Mouse (Mus musculus): ENCODE measurements around the gene Ccdc65. TPM values are rescaled to one million over a fixed set of nuclear protein-coding genes. Genes with fewer than 3 reads are reported as not detected.
A peak's percentile ranks its signal among the peaks of the same experiment; 100 is the strongest.

The Ccdc65 gene
- polyA plus RNA-seq, 1 experiment from 2014 or later, result not detected

DNA sequence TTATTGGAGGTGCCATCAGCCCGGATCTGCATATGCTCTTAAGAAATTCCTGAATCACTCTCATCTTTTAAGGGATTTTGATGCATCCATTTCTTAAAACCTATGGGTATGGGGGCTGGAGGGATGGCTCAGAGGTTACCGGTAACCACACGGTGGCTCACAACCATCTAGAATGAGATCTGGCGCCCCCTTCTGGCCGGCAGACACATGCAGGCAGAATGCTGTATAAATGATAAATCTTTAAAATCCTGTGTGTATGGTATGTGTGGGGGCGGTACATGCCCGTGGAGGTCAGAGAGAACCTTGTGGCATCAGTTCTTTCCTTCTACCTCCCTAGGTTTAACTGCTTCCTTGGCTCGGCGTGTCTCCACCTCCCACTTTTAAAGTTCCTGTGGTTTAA, 2.4 kb downstream of the Ccdc65 start:
- H3K4me3 ChIP-seq (ENCODE audit: low read depth, low read length), result no peak overlapping the region
- H3K4me1 ChIP-seq (ENCODE audit: insufficient read depth), result peaks cover 3% of the 10 kb centered on the region
- no peaks in the 10 kb centered on the region for H3K9me3 ChIP-seq (ENCODE audit: low read length)
- peak; percentile 84 for DNase-seq
- H3K27ac ChIP-seq (ENCODE audit: low read depth), result no peak overlapping the region
- TF ChIP-seq EP300 (IDR thresholded peaks at IDR 0.05; ENCODE audit: low read depth), result no peak
- TF ChIP-seq CTCF (IDR thresholded peaks at IDR 0.05; ENCODE audit: low read depth), result peak; percentile 85
- no peaks in the 10 kb centered on the region for H3K27me3 ChIP-seq (ENCODE audit: insufficient read depth, low read length)
- H3K4me2 ChIP-seq (ENCODE audit: low read depth, low read length), result no peak overlapping the region
- peak; percentile 41; the same call in 1 of the 2 replicates for ATAC-seq
- H3K9ac ChIP-seq (replicated peaks), result no peak overlapping the region
- no peaks in the 10 kb centered on the region for H3K36me3 ChIP-seq (replicated peaks; ENCODE audit: insufficient read depth, low read length)
- 20% methylated on average over 9 of the region's 9 CpGs for WGBS (ENCODE audit: insufficient replicate concordance)

DNA sequence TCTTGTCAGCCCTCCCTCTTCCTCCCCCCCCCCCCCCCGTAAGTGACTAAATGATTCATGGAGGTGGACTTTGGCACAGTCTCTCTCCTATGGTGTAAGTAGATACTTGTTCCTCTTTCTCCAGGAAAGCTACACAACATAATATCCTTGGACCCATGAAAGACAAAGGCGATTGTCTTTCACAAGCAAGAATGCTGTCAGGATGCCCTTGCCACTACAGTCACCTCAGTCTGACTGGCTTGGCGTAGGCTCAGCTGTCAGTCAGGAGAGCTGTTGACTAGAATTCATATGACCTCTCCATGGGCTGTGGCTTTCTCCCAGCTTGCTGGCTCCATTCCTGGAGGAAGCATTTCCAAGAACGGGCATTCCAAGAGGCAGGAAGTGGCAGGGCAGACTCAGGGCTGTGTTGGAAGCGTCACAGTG, 6.2 kb downstream of the Ccdc65 start:
- 57% methylated on average over 5 of the region's 5 CpGs for WGBS (ENCODE audit: insufficient replicate concordance)
- H3K36me3 ChIP-seq (replicated peaks; ENCODE audit: insufficient read depth, low read length), result no peaks in the 10 kb centered on the region
- H3K4me2 ChIP-seq (ENCODE audit: low read depth, low read length), result no peak overlapping the region
- 0 out of 2 replicates have a peak, but pooled peaks cover 2% of the 10 kb centered on the region for H3K27me3 ChIP-seq (ENCODE audit: insufficient read depth, low read length)
- ATAC-seq, result no peak
- H3K27ac ChIP-seq (ENCODE audit: low read depth), result no peak overlapping the region
- peaks cover 3% of the 10 kb centered on the region; the same call in 1 of the 2 replicates for H3K4me1 ChIP-seq (ENCODE audit: insufficient read depth)
- no peaks in the 10 kb centered on the region for H3K9me3 ChIP-seq (ENCODE audit: low read length)
- no peak for DNase-seq
- H3K4me3 ChIP-seq (ENCODE audit: low read depth, low read length), result no peak overlapping the region
- no peak overlapping the region for H3K9ac ChIP-seq (replicated peaks)
- TF ChIP-seq EP300 (IDR thresholded peaks at IDR 0.05; ENCODE audit: low read depth), result no peak
- TF ChIP-seq CTCF (IDR thresholded peaks at IDR 0.05; ENCODE audit: low read depth), result no peak

DNA sequence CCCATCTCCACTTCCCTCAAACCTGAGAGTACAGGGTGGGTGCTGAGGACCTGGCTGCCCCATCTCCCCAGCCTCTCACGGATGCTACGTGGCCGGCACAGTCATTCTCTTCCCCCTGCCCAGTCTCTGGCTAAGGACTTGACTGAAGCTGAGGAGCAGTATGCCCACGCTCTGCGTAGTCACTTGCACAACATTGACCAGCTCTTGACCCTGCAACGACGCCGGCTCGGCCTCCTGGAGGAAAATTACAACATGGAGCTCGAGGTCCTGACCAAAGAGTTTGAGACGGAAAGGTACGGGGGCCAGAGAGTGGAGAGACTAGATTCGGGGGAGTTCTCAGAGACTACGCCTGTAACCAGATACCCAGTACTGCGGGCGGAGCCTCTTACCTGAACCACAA, 9.3 kb downstream of the Ccdc65 start:
- Histone ChIP-seq H3K4me1 (ENCODE audit: insufficient read depth) (peaks cover 3% of the 10 kb centered on the region; the same call in 1 of the 2 replicates), H3K4me3 (ENCODE audit: low read depth, low read length) (no peak overlapping the region), H3K27me3 (ENCODE audit: insufficient read depth, low read length) (0 out of 2 replicates have a peak, but pooled peaks cover 2% of the 10 kb centered on the region), H3K36me3 (replicated peaks; ENCODE audit: insufficient read depth, low read length) (no peaks in the 10 kb centered on the region), H3K9me3 (ENCODE audit: low read length) (no peaks in the 10 kb centered on the region), H3K9ac (replicated peaks) (no peak overlapping the region), H3K27ac (ENCODE audit: low read depth) (no peak overlapping the region), H3K4me2 (ENCODE audit: low read depth, low read length) (no peak overlapping the region)
- WGBS (ENCODE audit: insufficient replicate concordance), result 58% methylated on average over 16 of the region's 16 CpGs
- ATAC-seq (no peak), DNase-seq (no peak)
- TF ChIP-seq EP300 (IDR thresholded peaks at IDR 0.05; ENCODE audit: low read depth) (no peak), CTCF (IDR thresholded peaks at IDR 0.05; ENCODE audit: low read depth) (no peak)

DNA sequence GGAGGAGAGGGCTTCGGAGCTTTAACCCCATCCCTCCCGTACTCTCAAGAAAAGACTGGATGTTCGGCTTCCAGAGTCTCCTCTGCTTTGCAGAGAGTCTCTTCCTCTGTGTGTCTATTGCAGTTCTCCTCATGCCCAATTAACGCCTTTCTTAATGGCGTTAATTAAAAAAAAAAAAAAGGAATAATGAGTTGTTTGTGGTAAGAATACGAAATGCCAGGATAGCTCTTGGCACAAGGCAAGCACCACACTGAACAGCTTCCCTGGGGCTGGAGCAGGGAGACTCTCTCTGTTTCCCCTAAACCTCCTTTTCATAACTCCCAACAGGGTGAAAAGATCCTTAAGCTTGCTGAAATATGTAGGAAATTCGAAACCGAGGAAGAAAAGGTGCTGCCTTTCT, 14.2 kb downstream of the Ccdc65 start:
- no peak for TF ChIP-seq EP300 (IDR thresholded peaks at IDR 0.05; ENCODE audit: low read depth)
- H3K4me1 ChIP-seq (ENCODE audit: insufficient read depth), result peaks cover 5% of the 10 kb centered on the region; the same call in 1 of the 2 replicates
- H3K4me3 ChIP-seq (ENCODE audit: low read depth, low read length), result no peak overlapping the region
- WGBS (ENCODE audit: insufficient replicate concordance), result 78% methylated on average over 8 of the region's 8 CpGs
- H3K9me3 ChIP-seq (ENCODE audit: low read length), result no peaks in the 10 kb centered on the region
- 0 out of 2 replicates have a peak, but pooled peaks cover 2% of the 10 kb centered on the region for H3K27me3 ChIP-seq (ENCODE audit: insufficient read depth, low read length)
- H3K27ac ChIP-seq (ENCODE audit: low read depth), result no peak overlapping the region
- ATAC-seq (no peak), DNase-seq (no peak)
- no peak overlapping the region for H3K4me2 ChIP-seq (ENCODE audit: low read depth, low read length)
- H3K36me3 ChIP-seq (replicated peaks; ENCODE audit: insufficient read depth, low read length), result no peaks in the 10 kb centered on the region
- no peak overlapping the region for H3K9ac ChIP-seq (replicated peaks)

DNA sequence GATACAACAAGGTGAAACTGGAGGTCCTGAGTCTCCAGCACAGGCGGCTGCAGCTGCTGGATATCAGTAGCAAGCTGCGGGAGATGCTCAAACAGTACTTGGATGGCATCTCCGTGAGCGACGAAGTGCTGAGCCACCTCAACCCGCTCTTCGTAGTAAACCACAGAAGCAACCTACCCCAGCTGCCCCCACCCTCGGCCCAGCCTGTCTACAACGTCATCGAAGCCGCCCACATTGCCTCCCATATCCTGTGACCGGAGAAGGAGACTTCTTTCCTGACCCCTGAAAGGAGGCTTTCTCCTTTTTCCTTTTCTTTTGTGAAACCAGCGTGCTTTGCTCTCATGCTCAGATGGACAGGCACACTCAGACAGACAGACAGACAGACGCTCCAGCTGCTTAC, 14.8 kb downstream of the Ccdc65 start:
- no peak overlapping the region for H3K27ac ChIP-seq (ENCODE audit: low read depth)
- H3K4me2 ChIP-seq (ENCODE audit: low read depth, low read length), result peak overlapping the region; percentile 26; the same call in 1 of the 2 replicates
- ATAC-seq (no peak), DNase-seq (no peak)
- TF ChIP-seq EP300 (IDR thresholded peaks at IDR 0.05; ENCODE audit: low read depth) (no peak), CTCF (IDR thresholded peaks at IDR 0.05; ENCODE audit: low read depth) (no peak)
- no peak overlapping the region for H3K4me3 ChIP-seq (ENCODE audit: low read depth, low read length)
- WGBS (ENCODE audit: insufficient replicate concordance), result 38% methylated on average over 14 of the region's 14 CpGs
- no peak overlapping the region for H3K9ac ChIP-seq (replicated peaks)
- no peaks in the 10 kb centered on the region for H3K36me3 ChIP-seq (replicated peaks; ENCODE audit: insufficient read depth, low read length)
- H3K9me3 ChIP-seq (ENCODE audit: low read length), result no peaks in the 10 kb centered on the region
- H3K27me3 ChIP-seq (ENCODE audit: insufficient read depth, low read length), result 0 out of 2 replicates have a peak, but pooled peaks cover 2% of the 10 kb centered on the region
- H3K4me1 ChIP-seq (ENCODE audit: insufficient read depth), result peaks cover 12% of the 10 kb centered on the region

DNA sequence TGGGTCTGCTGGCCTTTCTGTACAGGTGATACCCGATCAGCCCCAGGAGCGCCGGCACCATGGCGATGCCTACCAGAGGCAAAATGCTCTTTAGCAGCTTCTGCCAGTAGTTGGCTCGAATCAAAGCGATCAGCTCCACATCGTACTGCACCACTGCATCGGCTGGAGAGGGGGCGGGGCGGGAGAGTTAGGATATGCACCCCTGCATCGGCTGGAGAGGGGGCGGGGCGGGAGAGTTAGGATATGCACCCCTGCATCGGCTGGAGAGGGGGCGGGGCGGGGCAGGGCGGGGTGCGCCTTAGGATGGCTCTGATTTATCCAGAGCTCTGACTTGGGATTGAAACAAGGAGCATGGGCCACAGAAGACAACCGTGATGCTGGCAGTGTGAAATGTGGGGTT, 16.4 kb downstream of the Ccdc65 start:
- Histone ChIP-seq H3K36me3 (replicated peaks; ENCODE audit: insufficient read depth, low read length) (no peaks in the 10 kb centered on the region), H3K9ac (replicated peaks) (no peak overlapping the region), H3K4me3 (ENCODE audit: low read depth, low read length) (no peak overlapping the region), H3K4me1 (ENCODE audit: insufficient read depth) (peaks cover 19% of the 10 kb centered on the region), H3K4me2 (ENCODE audit: low read depth, low read length) (no peak overlapping the region), H3K27ac (ENCODE audit: low read depth) (no peak overlapping the region), H3K27me3 (ENCODE audit: insufficient read depth, low read length) (no peaks in the 10 kb centered on the region), H3K9me3 (ENCODE audit: low read length) (no peaks in the 10 kb centered on the region)
- DNase-seq (no peak), ATAC-seq (no peak)
- TF ChIP-seq CTCF (IDR thresholded peaks at IDR 0.05; ENCODE audit: low read depth) (no peak), EP300 (IDR thresholded peaks at IDR 0.05; ENCODE audit: low read depth) (no peak)
- WGBS (ENCODE audit: insufficient replicate concordance), result 51% methylated on average over 19 of the region's 19 CpGs

DNA sequence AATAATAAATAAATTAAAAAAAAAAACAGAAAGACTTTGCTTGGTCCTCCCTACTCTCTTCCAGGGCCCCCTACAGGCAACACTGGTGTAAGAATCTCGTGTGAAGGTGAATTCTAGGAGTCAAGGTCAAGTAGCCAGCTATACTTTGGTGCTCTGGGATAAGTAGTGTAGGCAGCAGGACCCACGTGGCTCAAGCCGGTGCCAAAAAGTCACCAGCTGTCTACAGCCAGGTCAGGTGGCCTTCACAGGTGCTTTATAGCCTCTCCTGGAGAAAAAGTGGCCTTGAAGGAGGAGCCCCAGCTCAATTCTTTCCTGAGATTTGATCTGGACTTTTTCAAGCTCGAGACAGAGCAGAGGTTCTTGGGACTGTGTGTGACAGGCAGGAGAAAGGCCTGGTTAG, 18.1 kb downstream of the Ccdc65 start:
- Histone ChIP-seq H3K4me1 (ENCODE audit: insufficient read depth) (peaks cover 19% of the 10 kb centered on the region), H3K4me2 (ENCODE audit: low read depth, low read length) (peak overlapping the region; percentile 99; the same call in 1 of the 2 replicates), H3K9me3 (ENCODE audit: low read length) (no peaks in the 10 kb centered on the region), H3K36me3 (replicated peaks; ENCODE audit: insufficient read depth, low read length) (no peaks in the 10 kb centered on the region), H3K27me3 (ENCODE audit: insufficient read depth, low read length) (no peaks in the 10 kb centered on the region), H3K9ac (replicated peaks) (no peak overlapping the region), H3K27ac (ENCODE audit: low read depth) (no peak overlapping the region), H3K4me3 (ENCODE audit: low read depth, low read length) (no peak overlapping the region)
- DNase-seq, result no peak
- no peak for ATAC-seq
- TF ChIP-seq EP300 (IDR thresholded peaks at IDR 0.05; ENCODE audit: low read depth), result no peak
- TF ChIP-seq CTCF (IDR thresholded peaks at IDR 0.05; ENCODE audit: low read depth), result no peak
- WGBS (ENCODE audit: insufficient replicate concordance), result 57% methylated on average over 4 of the region's 4 CpGs

Data from liver, postnatal 0 days (tissue).